Mouse (Mus musculus) brain, embryonic 14.5 days (tissue): ENCODE results near the gene Rnf25.

ENCODE experiments used
- CTCF ChIP-seq: fragments of 200-500 bp; IDR thresholded peaks from 2 replicates; pipeline ENCODE4 v1.5.1; 2012; ENCODE audit warnings: inconsistent platforms, mild to moderate bottlenecking, moderate library complexity, borderline replicate concordance; ENCODE audit not compliant: insufficient read depth, insufficient read length; ENCODE audit errors: extremely low read depth
- POLR2A ChIP-seq: fragments of 200-500 bp; IDR thresholded peaks from 2 replicates; pipeline ENCODE4 v1.6.1; 2012; ENCODE audit warnings: mild to moderate bottlenecking, inconsistent platforms, borderline replicate concordance; ENCODE audit not compliant: poor library complexity, insufficient read depth, insufficient read length, severe bottlenecking; ENCODE audit errors: extremely low read depth

DNA sequence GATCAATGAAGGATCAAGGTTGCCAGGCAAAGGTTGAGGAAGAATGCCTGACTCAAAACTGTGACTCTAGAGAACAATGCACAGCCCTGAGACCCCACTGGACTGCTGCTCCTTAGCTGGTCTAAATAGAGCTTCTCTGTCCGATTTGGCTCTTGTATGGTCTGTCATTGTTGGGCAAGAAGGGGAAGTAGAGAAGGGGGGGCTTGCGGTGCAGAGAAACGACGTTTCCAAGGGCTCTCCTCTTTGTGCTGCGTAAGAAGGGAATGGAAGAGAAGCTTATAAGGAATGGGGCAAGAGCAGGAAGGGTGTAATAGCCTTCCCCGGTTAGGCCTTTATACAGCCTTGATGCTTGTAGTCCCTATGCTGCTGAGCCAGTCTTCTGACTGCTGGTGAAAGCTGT lies 35.4 kb downstream of the Rnf25 start:
- TF ChIP-seq POLR2A (no peak), CTCF (no peak)
